Mouse (Mus musculus) CH12.LX (cell line): Measurements from ENCODE around the gene Zfp108.

Experiments used
- BHLHE40 ChIP-seq: IDR thresholded peaks from 2 replicates; pipeline ENCODE4 v1.6.1; 2011; ENCODE audit warnings: mild to moderate bottlenecking, low read depth, low read length, improper control_type of control experiment
- CTCF ChIP-seq, 2 experiments: IDR thresholded peaks in 1 of 2; conservative IDR thresholded peaks in 1 of 2; 2 replicates each; pipeline ENCODE4 v1.5.1; 2011 to 2012; ENCODE audit warnings: low read depth in 2 of 2, low read length in 2 of 2, improper control_type of control experiment in 1 of 2, inconsistent platforms in 1 of 2, mild to moderate bottlenecking in 1 of 2, moderate library complexity in 1 of 2
- E2F4 ChIP-seq: IDR thresholded peaks from 2 replicates; pipeline ENCODE4 v1.6.1; 2011; ENCODE audit warnings: low read depth, low read length, improper control_type of control experiment; ENCODE audit not compliant: insufficient replicate concordance
- MAX ChIP-seq: IDR thresholded peaks from 2 replicates; pipeline ENCODE4 v1.6.1; 2011; ENCODE audit warnings: low read length, improper control_type of control experiment
- MYC ChIP-seq: IDR thresholded peaks from 2 replicates; pipeline ENCODE4 v1.6.1; 2011; ENCODE audit warnings: low read depth, mild to moderate bottlenecking, improper control_type of control experiment, low read length
- POLR2A ChIP-seq: IDR thresholded peaks from 2 replicates; pipeline ENCODE4 v1.6.1; 2011; ENCODE audit warnings: low read depth, mild to moderate bottlenecking, improper control_type of control experiment, low read length
- SMC3 ChIP-seq: IDR thresholded peaks from 2 replicates; pipeline ENCODE4 v1.6.1; 2011; ENCODE audit warnings: low read depth, low read length, improper control_type of control experiment
- TBP ChIP-seq: conservative IDR thresholded peaks from 2 replicates; pipeline ENCODE4 v1.6.1; 2011; ENCODE audit warnings: low read depth, low read length, improper control_type of control experiment
- UBTF ChIP-seq: IDR thresholded peaks from 2 replicates; pipeline ENCODE4 v1.6.1; 2012; ENCODE audit warnings: low read depth, mild to moderate bottlenecking, inconsistent platforms, low read length, improper control_type of control experiment, moderate library complexity
- ZNF384 ChIP-seq: IDR thresholded peaks from 2 replicates; pipeline ENCODE4 v1.6.1; 2012; ENCODE audit warnings: low read depth, low read length, improper control_type of control experiment, inconsistent platforms

DNA sequence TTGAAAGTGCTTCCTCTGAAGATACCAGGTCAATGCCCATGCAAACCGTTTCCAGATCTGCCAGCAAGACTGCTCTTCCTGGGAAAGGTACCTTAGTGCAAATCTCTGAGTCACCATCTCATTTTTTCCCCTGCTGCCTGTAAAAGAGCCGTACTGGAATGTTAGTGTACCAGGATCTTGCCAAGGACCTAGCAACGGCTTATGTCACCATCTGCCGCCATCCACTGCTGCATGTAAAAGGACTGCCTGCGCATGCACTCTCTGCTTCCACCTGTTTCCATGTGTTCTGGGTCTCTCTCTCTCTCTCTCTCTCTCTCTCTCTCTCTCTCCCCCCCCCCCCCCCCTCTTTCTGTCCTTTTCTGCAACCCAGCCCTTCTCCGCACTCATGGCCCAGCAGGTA lies 33.9 kb downstream of the Zfp108 start:
- TF ChIP-seq CTCF (conservative IDR thresholded peaks at IDR 0.05 in 1 of 2, IDR thresholded peaks at IDR 0.05 in 1 of 2; ENCODE audit: low read depth in 2 of 2, low read length in 2 of 2), result no peak
- TF ChIP-seq UBTF, result no peak
- no peak for TF ChIP-seq SMC3
- TF ChIP-seq MAX, result no peak
- TF ChIP-seq MYC, result no peak
- no peak for TF ChIP-seq BHLHE40
- no peak for TF ChIP-seq ZNF384
- no peak for TF ChIP-seq TBP
- TF ChIP-seq E2F4, result no peak
- TF ChIP-seq POLR2A, result no peak
